Mouse (Mus musculus) mesoderm, embryonic 11.5 days (tissue): ENCODE measurements around the gene Tcta.
"Not testable (repeated sequence)": the region's sequence is repeated elsewhere in the genome, so short reads cannot be mapped to it uniquely, and the experiment has no call there.

Experiments
- DNase-seq: peaks from one replicate; pipeline ENCODE4 v3.0.0-alpha.2; 2012; ENCODE audit warnings: low read depth, low spot score

Gene Tcta

DNA sequence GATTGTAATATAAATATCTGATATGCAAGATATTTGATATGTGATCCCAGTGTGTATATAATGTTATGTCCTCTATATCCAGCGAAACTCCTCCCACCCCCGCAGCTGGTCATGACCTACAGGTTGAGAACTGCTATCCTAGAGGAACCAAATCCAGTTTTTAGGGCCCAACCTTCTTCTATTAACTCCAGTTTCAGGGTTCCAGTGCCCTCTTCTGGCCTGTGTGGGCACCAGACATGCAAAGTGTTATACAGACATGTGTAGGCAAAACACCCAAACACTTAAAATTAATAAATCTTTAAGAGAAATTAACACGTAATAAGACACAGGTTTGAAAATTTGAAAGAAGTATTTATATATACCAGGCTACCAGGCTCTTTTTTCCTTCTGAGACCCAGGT, 11.6 kb upstream of the Tcta start:
- no peak for DNase-seq

DNA sequence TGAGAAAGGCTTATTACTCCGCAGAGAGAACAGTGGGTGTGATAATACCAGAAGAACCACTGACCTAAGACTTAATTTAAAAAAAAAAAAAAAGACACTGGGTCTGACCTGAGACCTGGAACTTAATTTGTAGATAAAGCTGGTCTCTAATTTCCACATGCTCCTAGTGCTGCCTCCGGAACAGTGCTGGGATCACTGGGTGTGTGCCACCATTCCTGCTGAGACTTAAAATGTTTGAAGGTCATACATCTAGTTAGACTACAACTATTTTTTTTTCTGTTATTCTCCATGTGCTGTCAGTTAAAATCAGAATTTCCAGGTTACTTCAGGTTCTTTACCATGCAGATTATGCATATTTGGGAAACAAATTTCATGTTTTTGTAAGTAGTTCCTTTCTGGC, 2.2 kb upstream of the Tcta start:
- no peak for DNase-seq

DNA sequence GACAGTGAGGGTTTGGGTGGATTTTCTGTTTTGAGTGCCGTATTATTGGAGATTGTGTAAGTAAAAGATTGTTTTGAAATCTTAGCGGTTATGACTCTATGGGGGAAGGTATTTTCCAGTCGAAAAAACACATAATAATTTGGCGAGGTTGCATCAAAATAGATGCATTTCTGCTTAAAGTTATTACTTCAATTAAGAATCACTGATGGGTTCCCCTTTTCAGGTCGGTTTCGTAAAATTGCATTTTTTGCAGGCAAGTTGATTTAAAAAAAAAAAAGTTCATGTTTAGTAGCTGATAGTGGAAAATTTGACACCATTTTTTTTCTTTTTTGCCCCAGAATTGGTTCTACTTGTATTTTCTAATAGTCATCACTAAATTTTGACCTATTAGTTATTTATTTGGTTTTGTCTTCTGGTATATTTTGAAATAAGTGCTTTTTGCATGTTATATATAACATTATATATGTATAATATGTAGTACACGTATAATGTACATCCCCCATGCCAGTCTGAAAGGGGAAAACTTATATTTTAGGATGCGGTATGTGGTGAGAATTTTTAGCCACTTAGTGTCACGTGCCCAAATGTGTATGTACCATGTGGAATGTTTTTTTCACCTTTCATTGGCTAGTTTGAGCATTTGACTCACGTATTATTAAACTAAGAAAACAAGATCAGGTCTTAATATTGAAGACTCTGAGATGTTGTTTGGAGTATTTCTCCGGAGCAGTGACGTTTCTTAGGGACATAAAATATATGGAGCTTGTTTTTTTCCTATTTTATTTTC, 1.3 kb upstream of the Tcta start:
- no peak for DNase-seq

- DNase-seq, result peak; percentile 73
Observed at GRCm38 (mm10) chr9:108306571-108306980, 616 bp upstream of the Tcta start.

GRCm38 (mm10) chr9:108305170-108305569, 790 bp downstream of the Tcta start:
- no peak for DNase-seq

GRCm38 (mm10) chr9:108304716-108305115, 1.2 kb downstream of the Tcta start:
- DNase-seq, result no peak

GRCm38 (mm10) chr9:108301853-108302252, 4.1 kb downstream of the Tcta start:
- DNase-seq, result no peak

GRCm38 (mm10) chr9:108296453-108297355, 9.3 kb downstream of the Tcta start, which contains the start of gene Amt:
Gene Amt, plus strand, starts transcription at chr9:108296853.
- peak; percentile 68 for DNase-seq

GRCm38 (mm10) chr9:108290773-108291172, 15.2 kb downstream of the Tcta start:
- DNase-seq, result no peak

- peak; percentile 95 for DNase-seq
Observed at GRCm38 (mm10) chr9:108290016-108290750, 15.8 kb downstream of the Tcta start, which contains the start of gene Nicn1. Gene Nicn1, plus strand, starts transcription at chr9:108290429.

DNA sequence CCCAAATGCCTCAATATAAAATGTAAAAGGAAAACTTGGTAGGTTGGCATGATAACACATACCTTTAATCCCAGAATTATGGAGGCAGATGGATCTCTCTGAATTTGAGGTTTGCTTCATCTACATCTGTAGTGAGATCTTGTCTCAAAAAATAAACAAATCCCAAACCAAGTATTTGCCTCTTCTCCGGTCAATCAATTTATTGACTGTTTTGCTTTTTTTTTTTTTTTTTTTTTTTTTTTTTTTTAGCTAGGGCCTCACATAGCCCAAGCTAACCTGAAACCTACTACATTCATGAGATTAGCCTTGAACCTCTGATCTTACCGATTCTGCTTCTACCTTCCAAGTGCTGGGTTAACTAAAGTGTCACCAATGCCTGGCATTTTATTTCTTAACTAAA, 16.6 kb downstream of the Tcta start:
- DNase-seq, result no peak

- not testable (repeated sequence) for DNase-seq
Observed at GRCm38 (mm10) chr9:108287526-108288238, 18.3 kb downstream of the Tcta start.

DNA sequence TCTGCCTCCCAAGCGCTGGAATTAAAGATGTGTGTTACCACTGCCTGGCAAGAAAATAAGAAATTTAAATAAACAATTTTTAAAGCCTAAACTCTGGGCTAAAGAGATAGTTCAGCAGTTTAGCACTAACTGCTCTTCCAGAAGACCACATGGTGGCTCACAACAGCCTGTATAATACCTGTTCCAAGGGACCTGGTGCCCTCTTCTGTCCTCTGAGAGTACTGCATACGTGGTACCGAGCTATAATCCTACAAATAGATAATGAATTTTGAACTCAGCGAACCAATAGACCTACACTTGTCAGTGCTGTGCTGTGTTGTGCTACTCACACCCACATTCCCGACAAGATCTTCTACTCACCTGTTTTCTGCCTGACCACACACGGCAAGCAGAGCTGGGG, 21.6 kb downstream of the Tcta start:
- DNase-seq, result peak; percentile 79

GRCm38 (mm10) chr9:108280071-108280828, 25.7 kb downstream of the Tcta start:
- no peak for DNase-seq

DNA sequence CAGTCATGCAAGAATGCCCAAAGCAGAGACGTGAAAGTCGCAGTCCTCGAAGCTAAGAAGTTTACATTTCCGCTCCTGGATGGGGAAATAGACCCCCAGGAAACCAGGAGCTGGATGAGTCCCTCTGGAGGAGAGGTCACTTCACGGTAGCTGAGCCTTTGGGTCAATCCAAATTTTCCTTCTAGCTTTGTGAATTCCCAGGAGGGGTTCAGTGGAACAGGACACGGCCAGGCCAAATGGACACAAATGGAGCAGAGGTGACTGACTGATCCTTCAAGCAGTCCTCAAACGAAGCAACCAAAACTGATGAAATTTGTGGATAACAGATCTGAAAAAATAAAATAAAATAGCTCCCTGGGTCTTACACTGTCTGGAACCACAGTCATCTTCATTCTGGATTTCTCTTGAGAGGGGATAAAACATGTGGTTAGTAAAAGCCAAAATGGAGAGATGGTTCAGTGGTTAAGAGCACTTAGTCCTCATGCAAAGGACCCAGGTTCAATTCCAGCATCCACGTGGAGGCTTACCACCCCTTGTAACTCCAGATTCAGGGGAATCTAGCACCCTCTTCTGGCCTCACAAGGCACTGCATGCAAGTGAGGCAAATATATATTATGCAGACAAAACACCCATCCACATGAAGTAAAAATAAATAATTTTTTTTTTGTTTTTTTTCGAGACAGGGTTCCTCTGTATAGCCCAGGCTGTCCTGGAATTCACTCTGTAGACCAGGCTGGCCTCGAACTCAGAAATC, 27.1 kb downstream of the Tcta start:
- no peak for DNase-seq

GRCm38 (mm10) chr9:108275331-108275659, 30.7 kb downstream of the Tcta start:
- no peak for DNase-seq

DNA sequence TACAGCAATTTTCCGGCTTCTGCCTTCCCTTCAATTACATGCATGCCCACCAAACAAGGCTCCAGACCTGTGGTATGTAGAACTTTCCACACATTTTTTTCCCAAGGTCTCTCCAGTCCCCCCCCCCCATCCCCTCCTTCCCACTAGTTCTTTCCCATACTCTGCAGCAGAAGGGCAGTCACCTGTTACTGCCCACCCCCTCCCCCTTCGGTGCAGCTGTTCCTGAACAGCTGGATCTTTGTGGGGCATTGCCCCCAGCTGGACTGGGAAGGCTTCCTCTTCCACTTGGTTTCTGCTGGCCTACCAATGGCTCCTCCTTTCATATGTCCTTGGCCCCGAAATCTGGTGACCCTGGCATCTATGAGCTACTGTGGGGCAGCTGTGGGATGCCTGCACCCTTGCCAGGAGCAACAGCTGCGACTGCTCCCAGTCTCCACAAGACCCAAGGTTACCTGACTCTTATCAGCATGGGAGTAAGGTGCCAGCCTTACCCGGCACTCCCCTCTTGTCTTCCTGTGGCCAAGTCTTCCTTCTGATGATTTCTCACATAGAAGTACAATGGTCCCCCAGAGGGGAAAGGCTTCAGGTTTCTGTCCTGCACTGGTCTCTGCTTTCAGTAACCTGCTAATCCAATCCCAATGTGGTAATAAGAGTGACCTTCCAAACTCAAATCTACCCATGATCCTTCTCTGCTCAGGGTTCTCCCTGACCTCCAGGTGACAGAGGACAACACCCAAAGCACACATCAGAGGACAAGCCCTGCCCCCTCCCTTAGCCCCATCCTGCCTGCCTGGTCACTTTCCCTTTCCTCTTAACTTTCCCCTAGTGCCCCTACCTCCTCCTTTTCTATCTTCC, 31.3 kb downstream of the Tcta start:
- DNase-seq, result no peak

GRCm38 (mm10) chr9:108273485-108273884, 32.5 kb downstream of the Tcta start:
- DNase-seq, result no peak

- DNase-seq, result no peak
Observed at GRCm38 (mm10) chr9:108272691-108273090, 33.3 kb downstream of the Tcta start.
